Mouse (Mus musculus): ENCODE measurements around the gene Snx5.

DNA sequence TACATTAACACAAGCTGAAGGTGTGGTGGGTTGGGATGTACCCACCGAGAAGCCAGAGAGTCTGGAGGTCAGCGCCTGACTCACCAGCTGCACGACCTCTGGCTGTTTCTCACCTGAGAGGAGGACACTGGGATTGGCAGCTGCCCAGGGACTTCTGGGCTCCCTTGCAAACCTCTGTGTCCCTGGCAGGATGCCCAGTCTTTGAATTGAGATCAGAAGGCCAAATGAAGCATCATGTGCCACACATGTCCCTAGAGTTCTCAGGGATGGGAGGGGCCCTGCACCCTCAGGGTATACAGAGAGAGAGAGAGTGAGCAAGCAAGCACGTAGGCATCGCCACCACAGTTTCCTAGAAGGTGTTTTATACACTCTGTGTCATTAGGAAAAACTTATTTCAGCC is 9.0 kb upstream of the Snx5 start:
- TF ChIP-seq CTCF (IDR thresholded peaks at IDR 0.05) (no peak), EP300 (IDR thresholded peaks at IDR 0.05) (no peak)

Measured in lung, postnatal 0 days (tissue).